Mouse (Mus musculus): Measurements from ENCODE around the gene Nova2. TPM values are rescaled to one million over a fixed set of nuclear protein-coding genes. Genes with fewer than 3 reads are reported as not detected.

Gene Nova2
- total RNA-seq, 2 experiments from 2014 or later = 2.6 to 3.3 TPM

GRCm38 (mm10) chr7:18921069-18921468, 4.6 kb upstream of the Nova2 start:
- DNase-seq = no peak
- intact Hi-C loops (cut with DNase I; ENCODE audit: low total_unique reads) = no loop called here

DNA sequence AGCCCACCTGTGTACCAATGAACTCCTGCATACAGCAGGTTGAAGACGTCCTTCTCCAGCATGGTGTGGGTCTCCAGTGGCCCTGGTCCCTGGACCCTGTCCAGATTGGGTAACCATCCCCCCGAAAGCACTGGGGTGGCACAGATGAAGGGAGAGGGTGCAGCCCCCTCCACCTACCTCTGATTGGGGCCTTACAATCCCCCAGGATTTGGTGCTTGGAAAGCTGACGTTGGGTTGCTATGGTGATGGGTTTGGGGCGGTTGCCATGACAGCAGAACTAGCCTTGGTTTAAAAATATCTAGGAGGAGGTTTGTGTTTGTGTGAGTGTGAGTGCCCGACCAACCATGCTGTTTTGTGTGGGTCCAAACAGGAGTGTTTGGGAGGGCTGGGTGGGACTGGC, 2.9 kb upstream of the Nova2 start:
- intact Hi-C loops (cut with DNase I; ENCODE audit: low total_unique reads) = no loop called here
- no peak for DNase-seq

DNA sequence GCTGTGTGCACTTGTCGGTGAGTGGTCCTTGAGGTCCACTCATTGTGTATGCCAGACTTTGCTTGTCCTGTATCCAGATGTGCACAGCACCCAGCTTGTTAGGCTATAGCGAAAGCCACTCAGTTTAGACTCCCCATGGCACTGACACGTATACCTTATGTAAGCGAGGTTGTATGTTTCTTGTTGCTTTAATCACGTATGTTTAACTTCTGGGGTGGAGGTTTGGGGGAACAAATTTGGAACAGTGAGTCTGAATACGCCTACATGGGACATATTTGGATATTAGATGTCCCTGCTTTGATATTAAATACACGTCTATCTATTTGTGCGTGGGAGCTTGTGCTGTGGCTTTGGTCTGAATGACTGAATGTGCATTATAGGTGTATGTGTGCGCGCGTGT, 2.4 kb upstream of the Nova2 start:
- DNase-seq = no peak
- intact Hi-C loops (cut with DNase I; ENCODE audit: low total_unique reads) = no loop called here

DNA sequence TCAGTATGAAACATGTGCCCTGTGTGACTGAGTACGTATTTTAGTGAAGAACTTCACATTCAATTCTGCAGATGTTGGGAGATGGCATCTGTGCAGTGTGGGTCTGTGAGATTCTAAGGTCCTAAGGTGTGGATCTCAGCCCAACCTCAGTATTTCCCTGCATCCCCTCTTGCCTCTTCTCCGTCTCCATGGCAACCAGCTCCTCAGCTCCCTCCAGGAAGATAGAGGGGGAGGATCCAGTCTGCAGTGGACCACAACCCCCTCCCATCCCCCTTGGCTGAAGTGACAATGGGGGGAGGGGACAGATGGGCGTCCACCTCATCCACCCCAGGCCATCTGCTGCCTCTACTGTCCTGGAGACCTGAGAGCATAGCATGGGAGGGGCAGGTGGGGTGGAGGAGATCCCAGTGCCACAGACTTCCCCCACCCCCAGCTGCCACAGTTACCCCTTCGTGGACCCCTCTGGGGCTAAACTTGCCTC, 1.9 kb upstream of the Nova2 start:
- DNase-seq = no peak
- intact Hi-C loops (cut with DNase I; ENCODE audit: low total_unique reads) = no loop called here

DNA sequence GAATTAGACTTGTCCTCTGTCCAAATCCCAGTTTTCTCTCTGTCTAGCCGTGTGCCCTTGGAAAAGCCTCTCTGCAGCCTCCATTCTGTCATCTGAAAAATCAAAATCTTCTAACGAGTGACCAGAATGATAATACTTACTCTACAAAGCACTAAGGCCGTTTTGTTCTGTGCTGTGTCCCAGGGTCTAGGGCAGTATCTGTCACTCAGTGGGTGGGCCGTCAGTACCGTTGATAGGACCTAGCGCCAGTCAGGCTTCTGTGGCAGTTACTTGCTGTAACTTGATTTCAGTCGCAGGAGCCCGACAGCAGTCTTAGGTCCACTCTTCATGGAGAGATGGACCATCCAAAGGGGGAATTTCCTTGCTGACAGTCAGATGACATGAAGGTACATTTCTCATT, 1.4 kb upstream of the Nova2 start:
- no peak for DNase-seq
- intact Hi-C loops (cut with DNase I; ENCODE audit: low total_unique reads) = no loop called here

DNA sequence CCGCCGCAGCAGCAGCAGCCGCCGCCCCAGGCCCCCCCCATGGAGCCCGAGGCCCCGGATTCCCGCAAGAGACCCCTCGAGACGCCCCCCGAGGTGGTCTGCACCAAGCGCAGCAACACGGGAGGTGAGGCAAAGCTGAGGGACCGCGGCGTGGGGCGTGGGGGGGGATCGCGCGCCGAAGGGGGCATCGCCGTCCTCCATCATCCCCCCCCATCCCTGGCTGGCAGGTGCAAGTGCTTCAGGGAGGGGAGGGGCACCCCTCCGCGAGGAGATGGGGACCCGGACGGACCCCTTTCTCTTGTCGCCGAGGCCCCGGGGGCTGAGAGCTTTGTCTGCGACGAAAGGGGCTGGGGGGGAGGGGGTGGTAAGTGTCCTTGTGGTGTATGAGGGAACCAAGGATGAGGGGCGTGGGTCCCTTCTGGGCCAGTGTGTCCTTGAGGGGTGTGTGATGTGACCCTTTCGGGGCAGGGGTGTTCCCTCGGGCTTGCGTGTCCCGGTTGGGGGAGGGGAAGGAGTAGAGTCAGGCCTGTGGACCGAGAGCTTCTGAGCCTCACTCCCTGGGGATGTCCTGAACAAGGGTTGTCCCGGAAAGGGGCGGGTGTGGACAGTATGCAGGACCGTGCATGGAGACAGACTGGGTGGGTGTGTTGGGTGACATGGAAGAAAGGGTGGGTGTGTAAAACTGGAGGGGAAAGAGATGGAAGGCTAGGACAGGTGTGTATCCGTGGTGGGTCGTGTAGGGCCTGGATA, 528 bp downstream of the Nova2 start:
- intact Hi-C loops (cut with DNase I; ENCODE audit: low total_unique reads) = no loop called here

GRCm38 (mm10) chr7:18926911-18927310, 1.2 kb downstream of the Nova2 start:
- no peak for DNase-seq
- intact Hi-C loops (cut with DNase I; ENCODE audit: low total_unique reads) = no loop called here

More for the DNA sequence above, 528 bp downstream of the Nova2 start:
- no peak for DNase-seq

DNA sequence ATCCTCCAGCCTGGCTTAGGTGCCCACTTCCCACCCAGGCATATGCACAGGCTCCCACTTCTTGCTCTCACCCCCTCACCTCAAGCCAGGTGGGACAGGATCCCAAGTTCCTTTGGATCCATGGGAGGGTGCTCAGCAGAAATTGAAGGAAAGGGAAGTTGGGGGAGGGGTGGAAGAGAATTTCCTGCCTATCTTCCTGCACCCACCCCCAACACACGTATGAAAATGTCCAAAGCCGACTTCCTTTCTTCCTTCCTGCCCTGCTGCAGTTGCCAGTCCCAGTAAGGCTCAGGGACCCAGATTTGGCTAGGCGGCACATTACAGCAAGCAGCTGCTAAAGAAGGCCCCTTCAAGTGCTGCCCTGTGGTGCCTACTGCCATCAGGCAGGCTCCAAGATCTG, 2.1 kb downstream of the Nova2 start:
- no peak for DNase-seq
- intact Hi-C loops (cut with DNase I; ENCODE audit: low total_unique reads) = no loop called here

GRCm38 (mm10) chr7:18942376-18942775, 16.7 kb downstream of the Nova2 start:
- intact Hi-C loops (cut with DNase I; ENCODE audit: low total_unique reads) = no loop called here
- no peak for DNase-seq

GRCm38 (mm10) chr7:18942815-18943214, 17.1 kb downstream of the Nova2 start:
- intact Hi-C loops (cut with DNase I; ENCODE audit: low total_unique reads) = no loop called here

DNA sequence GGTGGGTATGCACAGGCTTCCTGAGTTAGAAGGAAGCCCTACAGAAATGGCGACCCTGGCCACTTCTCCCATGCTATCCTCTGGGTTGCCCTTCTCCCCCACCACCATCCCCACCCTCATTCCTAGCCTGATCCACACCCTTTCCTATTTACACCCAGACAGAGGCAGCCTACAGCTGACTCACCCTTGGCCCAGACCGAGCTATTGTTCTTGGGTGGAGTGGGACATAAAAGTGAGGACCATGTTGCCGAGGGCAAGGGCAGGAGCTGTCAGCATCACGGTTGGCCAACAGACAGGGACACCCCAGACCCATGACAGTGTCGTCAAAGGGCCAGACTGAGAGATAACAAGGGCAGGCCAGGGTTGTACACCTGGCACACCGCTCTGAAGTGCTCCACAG, 22.5 kb downstream of the Nova2 start:
- DNase-seq = no peak
- intact Hi-C loops (cut with DNase I; ENCODE audit: low total_unique reads) = no loop called here

More at GRCm38 (mm10) chr7:18942815-18943214, 17.1 kb downstream of the Nova2 start:
- no peak for DNase-seq

GRCm38 (mm10) chr7:18949781-18950522, 24.3 kb downstream of the Nova2 start:
- intact Hi-C loops (cut with DNase I; ENCODE audit: low total_unique reads) = no loop called here
- DNase-seq = no peak

GRCm38 (mm10) chr7:18950523-18951315, 25.0 kb downstream of the Nova2 start:
- DNase-seq = no peak
- intact Hi-C loops (cut with DNase I; ENCODE audit: low total_unique reads) = no loop called here

GRCm38 (mm10) chr7:18951397-18951796, 25.7 kb downstream of the Nova2 start:
- intact Hi-C loops (cut with DNase I; ENCODE audit: low total_unique reads) = no loop called here
- DNase-seq = peak; percentile 35

GRCm38 (mm10) chr7:18957569-18958383, 32.1 kb downstream of the Nova2 start:
- intact Hi-C loops (cut with DNase I; ENCODE audit: low total_unique reads) = no loop called here

DNA sequence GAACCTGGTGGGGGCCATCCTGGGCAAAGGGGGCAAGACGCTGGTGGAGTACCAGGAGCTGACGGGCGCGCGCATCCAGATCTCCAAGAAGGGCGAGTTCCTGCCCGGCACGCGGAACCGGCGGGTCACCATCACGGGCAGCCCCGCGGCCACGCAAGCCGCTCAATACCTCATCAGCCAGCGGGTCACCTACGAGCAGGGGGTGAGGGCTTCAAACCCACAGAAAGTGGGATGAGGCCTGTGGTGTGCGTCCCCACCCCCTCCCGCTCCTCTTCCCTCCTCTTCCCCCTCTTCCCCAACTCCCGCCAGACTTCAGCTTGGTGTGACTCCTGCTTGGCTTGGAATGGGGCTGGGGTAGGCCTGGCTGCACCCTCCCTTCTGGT, 32.7 kb downstream of the Nova2 start:
- intact Hi-C loops (cut with DNase I; ENCODE audit: low total_unique reads) = no loop called here
- DNase-seq = no peak

More at GRCm38 (mm10) chr7:18957569-18958383, 32.1 kb downstream of the Nova2 start:
- DNase-seq = peak; percentile 53

DNA sequence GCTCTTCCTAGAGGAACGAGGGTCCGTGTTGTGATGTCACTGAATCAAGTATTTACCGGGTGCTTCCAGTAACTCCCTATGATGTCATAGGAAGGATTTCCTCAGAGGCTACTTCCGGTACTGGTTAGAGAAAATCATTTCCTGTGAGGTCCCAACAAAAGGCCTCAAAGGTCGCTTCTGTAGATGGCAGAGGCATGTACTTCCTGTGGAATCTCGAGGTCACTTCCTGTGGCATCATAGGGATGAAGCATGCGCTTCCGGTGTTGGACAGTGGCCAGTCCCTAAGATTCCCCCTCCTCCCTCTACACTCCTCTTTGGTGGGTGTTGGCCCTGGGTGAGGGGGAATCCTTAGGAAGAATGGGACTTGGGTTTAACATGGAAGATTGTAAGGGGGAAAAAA, 33.8 kb downstream of the Nova2 start:
- no peak for DNase-seq
- intact Hi-C loops (cut with DNase I; ENCODE audit: low total_unique reads) = no loop called here

DNA sequence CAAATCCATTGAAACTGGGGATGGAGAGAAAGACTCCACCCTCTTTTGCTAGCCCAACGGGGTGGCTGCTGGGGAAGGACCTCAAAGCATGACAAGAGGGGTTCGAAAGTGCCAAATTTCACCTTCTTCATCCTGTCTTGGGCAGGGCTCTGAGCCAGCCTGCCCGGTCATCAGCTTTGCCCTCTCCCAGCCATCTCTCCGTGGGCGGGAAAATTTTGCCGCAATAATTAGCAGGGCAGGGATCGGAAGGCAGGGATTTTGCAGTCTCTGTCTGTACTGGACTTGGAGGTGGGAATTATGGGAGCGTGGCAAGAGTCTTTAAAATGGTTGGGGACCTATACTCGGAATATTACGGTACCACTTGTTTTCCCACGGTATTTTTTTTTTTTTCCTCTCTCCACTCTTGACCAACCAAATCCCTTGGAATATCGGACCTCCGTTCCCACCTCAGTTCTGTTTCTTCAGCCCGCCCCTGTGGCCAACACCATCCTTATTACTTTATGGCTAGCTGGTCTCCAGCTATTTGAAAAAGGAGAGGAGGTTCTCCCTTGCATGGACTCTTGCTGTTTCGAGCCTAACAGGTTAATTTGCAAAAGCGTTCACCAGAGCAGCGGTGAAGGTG, 36.6 kb downstream of the Nova2 start:
- intact Hi-C loops (cut with DNase I; ENCODE audit: low total_unique reads) = no loop called here
- no peak for DNase-seq

DNA sequence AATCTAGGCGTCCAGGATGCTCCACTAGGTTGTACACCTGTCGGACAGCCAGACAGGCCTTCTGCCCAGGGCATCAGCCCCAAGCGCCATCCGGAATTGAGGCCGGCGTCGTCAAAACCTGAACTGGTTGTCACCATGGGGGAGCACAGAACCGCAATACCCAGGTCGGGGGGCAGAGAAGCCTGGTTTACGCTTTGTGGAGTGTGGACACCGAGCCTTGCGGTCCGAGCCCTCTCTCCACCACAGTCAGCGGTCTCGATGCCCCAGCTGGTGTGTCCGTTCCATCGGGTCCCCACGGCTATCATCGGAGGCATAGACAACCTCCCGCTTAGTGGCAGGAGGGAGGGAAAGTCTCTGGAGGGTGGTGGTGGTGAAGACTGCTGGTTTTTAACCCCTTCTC, 37.1 kb downstream of the Nova2 start:
- DNase-seq = no peak
- intact Hi-C loops (cut with DNase I; ENCODE audit: low total_unique reads) = no loop called here
